Mouse (Mus musculus) heart, embryonic 11.5 days (tissue): ENCODE measurements at regions not wholly inside any gene's neighbourhood (a gene's known extent, or its start where the extent isn't known, plus 50 kb on each side); places are given as distances from the start of the nearest gene placed in this dataset.

Experiments
- ATAC-seq: fragments of 200-750 bp; cut with Nextera tagmentation; replicated peaks from 2 replicates; pipeline ENCODE4 v1.8.0; 2017; ENCODE audit warnings: moderate library complexity; ENCODE audit not compliant: insufficient number of reproducible peaks, low FRiP score, low TSS enrichment
- H3K27ac ChIP-seq: fragments of 300-500 bp; sonication (generic); 2 replicates; pipeline ENCODE4 v1.5.1; 2014; ENCODE audit warnings: mild to moderate bottlenecking, low read depth, low read length
- H3K27me3 ChIP-seq: fragments of 300-500 bp; sonication (generic); 2 replicates; pipeline ENCODE4 v1.6.1; 2014; ENCODE audit warnings: mild to moderate bottlenecking, low read length, mixed read lengths; ENCODE audit not compliant: control insufficient read depth, insufficient read depth
- H3K36me3 ChIP-seq: fragments of 300-500 bp; sonication (generic); 2 replicates; pipeline ENCODE4 v1.6.1; 2014; ENCODE audit warnings: mild to moderate bottlenecking, low read length, moderate library complexity, mixed read lengths; ENCODE audit not compliant: control insufficient read depth, insufficient read depth
- H3K4me1 ChIP-seq: fragments of 300-500 bp; sonication (generic); 2 replicates; pipeline ENCODE4 v1.6.1; 2014; ENCODE audit warnings: low read length; ENCODE audit not compliant: control insufficient read depth, insufficient read depth
- H3K4me2 ChIP-seq: fragments of 300-500 bp; sonication (generic); 2 replicates; pipeline ENCODE4 v1.6.1; 2014; ENCODE audit warnings: mild to moderate bottlenecking, moderate library complexity
- H3K4me3 ChIP-seq: fragments of 300-500 bp; sonication (generic); 2 replicates; pipeline ENCODE4 v1.5.1; 2014; ENCODE audit warnings: low read depth, low read length
- H3K9ac ChIP-seq: fragments of 300-500 bp; sonication (generic); 2 replicates; pipeline ENCODE4 v1.6.1; 2014; ENCODE audit warnings: mild to moderate bottlenecking, low read depth, low read length, moderate library complexity
- H3K9me3 ChIP-seq: fragments of 300-500 bp; sonication (generic); replicated peaks from 2 replicates; pipeline ENCODE4 v1.6.1; 2016; ENCODE audit warnings: low read length; ENCODE audit not compliant: control insufficient read depth
- WGBS: fragments of 180-500 bp; shearing (Covaris S2); extraction: QIAGEN DNeasy Blood & Tissue Kit; methylation state at CpG from one replicate; pipeline ENCODE4 v1.1.7; 2014; ENCODE audit not compliant: insufficient replicate concordance; 5-methylcytosine and 5-hydroxymethylcytosine counted together

DNA sequence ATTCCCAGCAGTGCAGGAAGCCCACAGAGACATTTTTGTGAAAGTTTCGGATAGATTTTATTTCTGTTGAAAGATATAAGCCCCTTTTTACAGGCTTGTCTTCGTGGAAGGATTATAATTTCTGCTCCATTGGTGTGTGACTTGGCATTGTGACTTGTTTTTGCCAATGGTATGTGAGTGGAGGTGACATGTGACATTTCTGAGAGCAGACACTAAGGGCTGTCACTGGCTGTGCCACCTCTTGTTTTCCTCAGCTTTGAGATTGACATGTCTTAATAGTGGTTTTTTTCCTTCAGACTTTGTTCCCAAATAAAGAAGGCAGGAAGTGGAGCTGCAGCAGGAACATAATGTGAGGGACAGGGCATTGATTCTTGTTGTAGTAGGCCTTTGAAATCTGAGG, 174.9 kb upstream of the Tle4 start:
- 49% methylated on average over 2 of the region's 2 CpGs for WGBS
- Histone ChIP-seq H3K9ac (no peak overlapping the region), H3K4me2 (no peak overlapping the region), H3K27me3 (no peaks in the 10 kb centered on the region), H3K36me3 (no peaks in the 10 kb centered on the region), H3K4me1 (no peaks in the 10 kb centered on the region), H3K27ac (no peak overlapping the region), H3K9me3 (no peaks in the 10 kb centered on the region), H3K4me3 (no peak overlapping the region)
- ATAC-seq: no peak

GRCm38 (mm10) chr19:14752646-14753045, 154.8 kb upstream of the Tle4 start:
- no peaks in the 10 kb centered on the region for H3K4me1 ChIP-seq
- no peak overlapping the region for H3K27ac ChIP-seq
- H3K9ac ChIP-seq: no peak overlapping the region
- H3K4me2 ChIP-seq: no peak overlapping the region
- H3K36me3 ChIP-seq: no peaks in the 10 kb centered on the region
- no peaks in the 10 kb centered on the region for H3K9me3 ChIP-seq
- no peaks in the 10 kb centered on the region for H3K27me3 ChIP-seq
- H3K4me3 ChIP-seq: no peak overlapping the region
- ATAC-seq: no peak

DNA sequence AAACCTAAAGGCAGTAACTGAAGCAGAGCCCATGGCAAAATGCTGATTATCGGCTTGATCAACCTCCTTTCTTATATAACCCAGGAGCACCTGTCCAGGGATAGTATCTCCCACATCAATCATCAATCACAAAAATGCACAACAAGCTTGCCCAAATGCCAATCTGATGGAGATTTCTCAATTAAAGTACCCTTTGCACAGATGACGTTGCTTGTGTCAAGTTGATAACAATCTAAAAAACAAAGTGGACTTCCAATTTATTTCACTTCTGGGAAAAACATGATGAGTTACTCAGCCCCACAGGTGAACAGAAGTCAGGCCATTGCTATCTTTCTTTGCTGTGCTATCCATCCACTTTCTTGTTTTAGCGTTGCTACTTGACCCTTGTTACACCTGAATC, 144.5 kb upstream of the Tle4 start:
- no peak overlapping the region for H3K4me2 ChIP-seq
- H3K27ac ChIP-seq: no peak overlapping the region
- WGBS: 79% methylated on average over 3 of the region's 3 CpGs
- H3K4me1 ChIP-seq: no peaks in the 10 kb centered on the region
- no peaks in the 10 kb centered on the region for H3K9me3 ChIP-seq
- no peak overlapping the region for H3K4me3 ChIP-seq
- no peaks in the 10 kb centered on the region for H3K36me3 ChIP-seq
- no peaks in the 10 kb centered on the region for H3K27me3 ChIP-seq
- no peak overlapping the region for H3K9ac ChIP-seq
- ATAC-seq: no peak

DNA sequence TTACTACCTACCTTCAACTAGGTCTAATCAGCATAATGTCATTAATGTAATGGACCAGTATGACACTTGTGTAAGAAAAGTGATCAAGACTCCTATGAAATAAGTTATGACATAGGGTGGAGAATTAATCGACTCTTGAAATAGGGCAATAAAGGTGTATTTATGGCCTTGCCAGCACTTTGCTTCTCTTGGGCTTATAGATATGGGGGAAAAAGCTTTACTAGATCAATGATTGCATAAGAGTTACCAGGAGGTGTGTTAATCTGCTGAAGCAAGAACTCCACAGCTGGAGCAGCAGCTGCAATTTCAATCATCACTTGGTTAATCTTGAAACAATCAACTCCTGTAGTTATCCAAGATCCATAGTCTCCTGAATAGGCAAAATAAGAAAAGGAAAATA, 143.1 kb upstream of the Tle4 start:
- WGBS: 83% methylated on average over 1 of the region's 1 CpGs
- no peak for ATAC-seq

DNA sequence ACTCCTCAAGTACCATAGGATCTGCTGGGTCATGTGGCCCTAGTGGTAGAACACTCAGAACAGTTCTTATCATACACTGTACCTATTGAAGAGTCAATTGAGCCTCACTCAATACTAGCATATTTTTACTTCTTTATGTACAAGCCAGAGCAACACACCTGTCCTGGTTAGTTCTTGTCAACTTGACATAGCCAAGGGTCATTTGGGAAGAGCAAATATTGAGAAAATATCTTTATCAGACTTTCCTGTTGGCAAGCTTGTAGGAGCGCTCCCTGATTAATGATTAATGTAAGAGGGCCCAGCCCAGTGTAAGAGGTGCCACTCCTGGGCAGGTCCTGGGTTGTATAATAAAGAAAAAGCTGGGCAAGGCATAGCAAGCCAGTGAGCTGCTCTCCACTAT, 142.3 kb upstream of the Tle4 start:
- no peak overlapping the region for H3K9ac ChIP-seq
- no peaks in the 10 kb centered on the region for H3K4me1 ChIP-seq
- WGBS: 84% methylated on average over 1 of the region's 1 CpGs
- H3K27me3 ChIP-seq: no peaks in the 10 kb centered on the region
- no peak overlapping the region for H3K27ac ChIP-seq
- H3K4me3 ChIP-seq: no peak overlapping the region
- H3K36me3 ChIP-seq: no peaks in the 10 kb centered on the region
- no peak overlapping the region for H3K4me2 ChIP-seq
- ATAC-seq: no peak
- no peaks in the 10 kb centered on the region for H3K9me3 ChIP-seq

More for the DNA sequence above, 143.1 kb upstream of the Tle4 start:
- Histone ChIP-seq H3K9ac (no peak overlapping the region), H3K4me2 (no peak overlapping the region), H3K9me3 (no peaks in the 10 kb centered on the region), H3K27ac (no peak overlapping the region), H3K4me3 (no peak overlapping the region), H3K36me3 (no peaks in the 10 kb centered on the region), H3K4me1 (no peaks in the 10 kb centered on the region), H3K27me3 (no peaks in the 10 kb centered on the region)

DNA sequence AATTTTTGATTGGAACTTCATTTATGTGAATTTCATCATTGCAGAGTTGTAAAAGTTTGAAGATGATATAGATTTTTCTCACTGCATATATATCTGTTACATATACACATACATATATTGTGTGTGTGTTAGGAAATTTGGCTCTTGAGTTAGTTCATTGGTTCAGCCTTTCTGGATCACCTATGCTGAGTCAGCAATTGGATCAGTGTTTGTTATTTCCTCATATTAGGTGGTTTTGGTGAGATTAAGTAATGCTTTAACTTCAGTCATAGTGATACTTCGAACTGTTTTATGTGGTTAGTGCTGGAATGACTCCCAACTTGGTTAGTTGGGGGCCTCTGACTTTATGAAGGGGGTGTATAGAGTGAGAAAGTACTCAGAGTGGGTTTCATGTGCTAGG, 138.7 kb upstream of the Tle4 start:
- Histone ChIP-seq H3K9me3 (no peaks in the 10 kb centered on the region), H3K9ac (no peak overlapping the region), H3K4me2 (no peak overlapping the region), H3K27me3 (no peaks in the 10 kb centered on the region), H3K36me3 (no peaks in the 10 kb centered on the region), H3K27ac (no peak overlapping the region), H3K4me1 (no peaks in the 10 kb centered on the region), H3K4me3 (no peak overlapping the region)
- no peak for ATAC-seq
- WGBS: 76% methylated on average over 1 of the region's 1 CpGs

DNA sequence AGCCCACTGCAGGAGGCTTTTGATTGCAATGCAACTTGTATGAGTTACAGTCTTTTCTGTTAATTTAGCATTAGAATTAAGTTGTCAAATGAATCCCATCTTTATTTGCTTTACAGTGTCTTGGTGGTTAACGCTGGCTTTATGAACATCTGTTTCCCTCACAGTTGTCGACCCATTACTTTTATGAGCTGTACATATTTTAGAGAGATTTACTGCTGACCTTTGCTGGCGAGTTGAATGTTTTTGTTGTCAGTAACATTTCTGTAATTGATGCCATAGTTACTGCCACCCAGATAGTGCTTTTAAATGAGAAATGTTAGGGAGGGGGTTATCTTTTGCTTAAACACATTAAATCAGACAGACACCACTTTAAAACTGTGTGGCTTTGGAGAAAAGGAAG, 127.5 kb upstream of the Tle4 start:
- H3K27me3 ChIP-seq: no peaks in the 10 kb centered on the region
- H3K9ac ChIP-seq: no peak overlapping the region
- no peak overlapping the region for H3K27ac ChIP-seq
- no peaks in the 10 kb centered on the region for H3K9me3 ChIP-seq
- H3K36me3 ChIP-seq: no peaks in the 10 kb centered on the region
- H3K4me2 ChIP-seq: no peak overlapping the region
- no peak overlapping the region for H3K4me3 ChIP-seq
- ATAC-seq: no peak
- H3K4me1 ChIP-seq: no peaks in the 10 kb centered on the region
- WGBS: 68% methylated on average over 3 of the region's 3 CpGs

DNA sequence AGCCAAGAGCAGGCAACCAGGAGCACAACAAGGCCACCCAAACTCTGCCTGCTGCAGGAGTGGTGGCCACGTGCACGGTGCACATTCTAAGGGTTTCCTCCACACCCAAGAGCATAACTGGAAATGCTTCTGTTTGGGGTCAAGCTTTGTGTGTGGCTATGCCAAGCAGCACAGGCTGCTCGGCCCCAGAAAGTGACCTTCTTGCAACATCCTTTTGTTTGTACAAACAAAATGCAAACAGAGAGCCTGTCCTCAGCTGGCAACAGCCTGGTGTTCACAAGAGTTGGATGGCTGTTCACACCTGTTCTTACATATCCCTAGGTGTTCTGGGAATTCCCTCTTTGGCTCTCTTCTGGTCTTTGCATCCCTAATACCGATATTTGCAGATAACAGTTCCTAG, 126.8 kb upstream of the Tle4 start:
- Histone ChIP-seq H3K36me3 (no peaks in the 10 kb centered on the region), H3K4me1 (no peaks in the 10 kb centered on the region), H3K27me3 (no peaks in the 10 kb centered on the region), H3K9ac (no peak overlapping the region), H3K9me3 (no peaks in the 10 kb centered on the region), H3K4me3 (no peak overlapping the region), H3K4me2 (no peak overlapping the region), H3K27ac (no peak overlapping the region)
- WGBS: 66% methylated on average over 4 of the region's 4 CpGs
- ATAC-seq: no peak

DNA sequence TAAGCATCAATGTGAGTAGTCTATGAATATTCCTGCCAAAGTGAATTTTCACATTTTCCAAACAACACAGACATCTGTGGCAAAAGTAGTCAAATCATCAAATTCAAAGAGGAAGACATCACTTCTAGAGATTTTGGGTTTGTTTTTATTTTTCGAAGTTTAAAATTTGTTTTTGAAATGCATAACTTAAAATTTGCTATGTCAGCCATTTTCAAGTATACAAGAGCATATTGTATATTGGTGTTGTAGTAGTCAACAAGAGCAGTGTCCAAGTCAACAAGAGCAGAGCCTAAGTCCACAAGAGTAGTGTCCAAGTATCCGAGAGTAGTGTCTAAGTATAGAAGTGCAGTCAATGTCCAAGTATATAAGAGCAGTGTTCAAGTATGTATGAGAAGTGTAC, 107.9 kb upstream of the Tle4 start:
- ATAC-seq: no peak
- no peaks in the 10 kb centered on the region for H3K9me3 ChIP-seq
- 78% methylated on average over 2 of the region's 2 CpGs for WGBS

More for the DNA sequence above, 107.9 kb upstream of the Tle4 start:
- H3K4me3 ChIP-seq: no peak overlapping the region
- no peaks in the 10 kb centered on the region for H3K4me1 ChIP-seq
- H3K36me3 ChIP-seq: no peaks in the 10 kb centered on the region
- no peak overlapping the region for H3K4me2 ChIP-seq
- no peak overlapping the region for H3K27ac ChIP-seq
- no peaks in the 10 kb centered on the region for H3K27me3 ChIP-seq
- H3K9ac ChIP-seq: no peak overlapping the region
